Mouse (Mus musculus): ENCODE results near the gene Akt1. TPM values are rescaled to one million over a fixed set of nuclear protein-coding genes. Genes with fewer than 3 reads are reported as not detected.

Akt1 gene
- total RNA-seq, 4 experiments from 2014 or later, result 153 to 162 (median 161) TPM

Small RNA genes lying within 50 kb of the gene (microRNA-seq; reads per million reads assigned to microRNA genes)
- gene Mir6939, result 0 to 0.64 reads per million in 2 experiments

Other genes starting within 250 kb of the Akt1 start
- gene A530016L24Rik, start 185.4 kb downstream of the Akt1 start, total RNA-seq (2022), result under 1 TPM in 2 of 4 experiments, not detected in 2; 0.16 to 0.36 TPM
- 100 to 1,000 TPM; 118 to 128 (median 123) TPM for gene Tmem179, start 158.1 kb downstream of the Akt1 start, total RNA-seq (2022)
- gene Inf2, start 86.1 kb downstream of the Akt1 start, total RNA-seq (2022), result 100 to 1,000 TPM; 111 to 121 (median 115) TPM
- 10 to 100 TPM in 3 of 4 experiments, 1 to 10 TPM in 1; 9.6 to 30.4 (median 20.8) TPM for gene Adssl1, start 54.8 kb downstream of the Akt1 start, total RNA-seq (2022)
- 10 to 100 TPM; 20.8 to 23.5 (median 22.1) TPM for gene Siva1, start 30.2 kb downstream of the Akt1 start, total RNA-seq (2022)
- 1 to 10 TPM in 3 of 4 experiments, under 1 TPM in 1; 0.98 to 2.2 (median 1.1) TPM for gene Zbtb42, start 3.9 kb upstream of the Akt1 start, total RNA-seq (2022)
- gene Cep170b, start 45.6 kb upstream of the Akt1 start, total RNA-seq (2022), result 100 to 1,000 TPM; 190 to 216 (median 203) TPM
- gene Pld4, start 85.8 kb upstream of the Akt1 start, total RNA-seq (2022), result 10 to 100 TPM in 2 of 4 experiments, 1 to 10 TPM in 2; 7.3 to 36.6 (median 21.0) TPM
- gene Ahnak2, start 127.8 kb upstream of the Akt1 start, total RNA-seq (2022), result 10 to 100 TPM in 2 of 4 experiments, 1 to 10 TPM in 2; 4.7 to 11.9 (median 8.2) TPM
- gene Clba1, start 134.1 kb upstream of the Akt1 start, total RNA-seq (2022), result 10 to 100 TPM; 10.9 to 17.6 (median 14.0) TPM
- 10 to 100 TPM; 10.1 to 12.0 (median 11.1) TPM for gene Cdca4, start 154.5 kb upstream of the Akt1 start, total RNA-seq (2022)
- not detected for gene Gpr132, start 193.3 kb upstream of the Akt1 start, total RNA-seq (2022)